Mouse (Mus musculus) MEL (cell line): ENCODE results near the gene Lpcat3. TPM values are rescaled to one million over a fixed set of nuclear protein-coding genes. Genes with fewer than 3 reads are reported as not detected.

Experiments
- DNase-seq: peaks from one replicate; pipeline ENCODE4 v3.0.0; 2011; ENCODE audit warnings: low read depth, low spot score
- H3K27ac ChIP-seq: 2 replicates; pipeline ENCODE4 v1.5.1; 2012; ENCODE audit warnings: low read depth, mild to moderate bottlenecking, control low read depth, low read length, moderate library complexity; ENCODE audit not compliant: control insufficient read depth
- H3K27me3 ChIP-seq, 2 experiments: fragments of 150-350 bp in 1 of 2; sonication (generic) in 1 of 2; 2 replicates each; pipeline ENCODE4 v1.6.1; 2012; ENCODE audit warnings: low read length in 2 of 2, mild to moderate bottlenecking in 2 of 2, improper control_type of control experiment in 1 of 2, moderate library complexity in 1 of 2; ENCODE audit not compliant: insufficient read depth in 2 of 2, control insufficient read depth in 1 of 2
- H3K36me3 ChIP-seq, 2 experiments: 2 replicates each; pipeline ENCODE4 v1.6.1; 2012 to 2014; ENCODE audit warnings: low read length in 2 of 2, improper control_type of control experiment in 1 of 2, inconsistent platforms in 1 of 2, mild to moderate bottlenecking in 1 of 2; ENCODE audit not compliant: insufficient read depth in 2 of 2, control insufficient read depth in 1 of 2
- H3K4me1 ChIP-seq, 2 experiments: fragments of 150-350 bp in 1 of 2; sonication (generic) in 1 of 2; 2 replicates each; pipeline ENCODE4 v1.6.1; 2012; ENCODE audit warnings: low read length in 2 of 2, improper control_type of control experiment in 1 of 2, mild to moderate bottlenecking in 1 of 2; ENCODE audit not compliant: insufficient read depth in 2 of 2, control insufficient read depth in 1 of 2
- H3K4me3 ChIP-seq, 2 experiments: fragments of 150-350 bp in 1 of 2; sonication (generic) in 1 of 2; 2 replicates each; pipeline ENCODE4 v1.5.1; 2012; ENCODE audit warnings: low read depth in 2 of 2, low read length in 2 of 2, mild to moderate bottlenecking in 2 of 2, moderate library complexity in 2 of 2, control low read depth in 1 of 2, improper control_type of control experiment in 1 of 2; ENCODE audit not compliant: control insufficient read depth in 1 of 2, insufficient read depth in 1 of 2
- H3K79me2 ChIP-seq: 2 replicates; pipeline ENCODE4 v1.6.1; 2012; ENCODE audit warnings: mild to moderate bottlenecking, low read length, moderate library complexity; ENCODE audit not compliant: control insufficient read depth, poor library complexity, insufficient read depth
- H3K9ac ChIP-seq: 2 replicates; pipeline ENCODE4 v1.6.1; 2012; ENCODE audit warnings: low read depth, mild to moderate bottlenecking, control low read depth, low read length, moderate library complexity; ENCODE audit not compliant: control insufficient read depth, poor library complexity, severe bottlenecking
- H3K9me3 ChIP-seq: fragments of 150-350 bp; sonication (generic); replicated peaks from 2 replicates; pipeline ENCODE4 v1.6.1; 2012; ENCODE audit warnings: mild to moderate bottlenecking, low read length, improper control_type of control experiment, moderate library complexity; ENCODE audit not compliant: insufficient read depth
- CHD1 ChIP-seq: IDR thresholded peaks from 2 replicates; pipeline ENCODE4 v1.6.1; 2012; ENCODE audit warnings: low read depth, mild to moderate bottlenecking, inconsistent platforms, low read length, improper control_type of control experiment
- CTCF ChIP-seq, 3 experiments: IDR thresholded peaks in 2 of 3; conservative IDR thresholded peaks in 1 of 3; 2 replicates each; pipeline ENCODE4 v1.5.1; 2011 to 2012; ENCODE audit warnings: low read length in 3 of 3, low read depth in 2 of 3, mild to moderate bottlenecking in 2 of 3, improper control_type of control experiment in 1 of 3, inconsistent platforms in 1 of 3, mixed read lengths in 1 of 3, moderate library complexity in 1 of 3; ENCODE audit not compliant: control insufficient read depth in 1 of 3, insufficient read depth in 1 of 3, poor library complexity in 1 of 3, severe bottlenecking in 1 of 3
- E2F4 ChIP-seq: IDR thresholded peaks from 2 replicates; pipeline ENCODE4 v1.6.1; 2011; ENCODE audit warnings: low read depth, low read length, improper control_type of control experiment, borderline replicate concordance
- ETS1 ChIP-seq: IDR thresholded peaks from 2 replicates; pipeline ENCODE4 v1.6.1; 2012; ENCODE audit warnings: low read depth, mild to moderate bottlenecking, inconsistent platforms, low read length, improper control_type of control experiment, moderate library complexity
- GATA1 ChIP-seq: IDR thresholded peaks from 2 replicates; pipeline ENCODE4 v1.6.1; 2011; ENCODE audit warnings: low read depth, low read length, improper control_type of control experiment
- KAT2A ChIP-seq: conservative IDR thresholded peaks from 2 replicates; pipeline ENCODE4 v1.6.1; 2012; ENCODE audit warnings: low read depth, low read length, improper control_type of control experiment, inconsistent platforms
- MAX ChIP-seq: IDR thresholded peaks from 2 replicates; pipeline ENCODE4 v1.6.1; 2011; ENCODE audit warnings: low read length, improper control_type of control experiment
- MAZ ChIP-seq: IDR thresholded peaks from 2 replicates; pipeline ENCODE4 v1.6.1; 2012; ENCODE audit warnings: low read depth, mild to moderate bottlenecking, inconsistent platforms, low read length, improper control_type of control experiment
- MEF2A ChIP-seq: IDR thresholded peaks from 2 replicates; pipeline ENCODE4 v1.6.1; 2014; ENCODE audit warnings: low read depth, mild to moderate bottlenecking, inconsistent platforms, low read length, improper control_type of control experiment; ENCODE audit not compliant: poor library complexity, insufficient replicate concordance, severe bottlenecking; ENCODE audit errors: extremely low read depth
- MYB ChIP-seq: IDR thresholded peaks from 2 replicates; pipeline ENCODE4 v1.6.1; 2011; ENCODE audit warnings: mild to moderate bottlenecking, low read depth, low read length, improper control_type of control experiment
- NELFE ChIP-seq: IDR thresholded peaks from 2 replicates; pipeline ENCODE4 v1.6.1; 2011; ENCODE audit warnings: low read depth, low read length, improper control_type of control experiment
- POLR2AphosphoS2 ChIP-seq: IDR thresholded peaks from 2 replicates; pipeline ENCODE4 v1.6.1; 2011; ENCODE audit warnings: low read length, improper control_type of control experiment
- TAL1 ChIP-seq: IDR thresholded peaks from 2 replicates; pipeline ENCODE4 v1.6.1; 2012; ENCODE audit warnings: mild to moderate bottlenecking, inconsistent platforms, low read length, moderate library complexity, mixed read lengths
- UBTF ChIP-seq: IDR thresholded peaks from 2 replicates; pipeline ENCODE4 v1.6.1; 2012; ENCODE audit warnings: low read depth, mild to moderate bottlenecking, inconsistent platforms, low read length, improper control_type of control experiment, moderate library complexity, borderline replicate concordance; ENCODE audit not compliant: insufficient read depth
- USF2 ChIP-seq, 2 experiments: IDR thresholded peaks; 2 replicates each; pipeline ENCODE4 v1.6.1; 2011 to 2012; ENCODE audit warnings: improper control_type of control experiment in 2 of 2, low read length in 2 of 2, borderline replicate concordance in 1 of 2, inconsistent platforms in 1 of 2, low read depth in 1 of 2, mild to moderate bottlenecking in 1 of 2; ENCODE audit not compliant: insufficient read depth in 1 of 2
- polyA plus RNA-seq, 2 experiments: library from polyadenylated mRNA; stranded (reverse) in 1 of 2; unstranded in 1 of 2; fragments of >175 nt in 1 of 2; fragments of >200 nt in 1 of 2; gene quantifications; 2 replicates each; pipeline versions ENCODE4 v1.2.1 to v1.2.4; 2012; ENCODE audit warnings: low replicate concordance in 2 of 2, low read depth in 1 of 2; ENCODE audit not compliant: insufficient read length in 2 of 2, insufficient read depth in 1 of 2, missing spikeins in 1 of 2
- total RNA-seq: library from RNA; depleted of rRNA; stranded (reverse); fragments of 300-350 nt; gene quantifications from 2 replicates; pipeline ENCODE4 v1.2.3, GENCODE M21; 2012

The Lpcat3 gene
- total and polyA plus RNA-seq, 3 experiments, result 135 to 337 TPM; not detected in 1

DNA sequence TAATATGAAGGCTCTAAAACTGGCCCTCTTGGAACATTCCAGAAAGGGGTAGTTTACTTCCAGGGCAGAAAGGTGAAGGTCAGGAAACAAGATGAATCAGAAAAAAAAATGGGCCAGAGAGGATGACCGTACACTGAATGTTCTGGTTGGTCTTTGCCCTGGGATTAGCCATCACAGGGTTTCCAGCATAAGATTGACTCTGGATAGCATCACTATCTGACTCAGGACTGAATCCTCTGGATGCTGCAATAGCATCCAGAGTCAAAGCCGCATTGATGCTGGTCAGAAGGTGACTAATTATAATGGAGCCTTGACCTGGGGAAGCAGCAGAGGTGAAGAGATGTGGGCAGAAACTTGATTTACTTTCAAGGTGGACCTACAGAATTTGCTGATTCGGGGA is 26.2 kb downstream of the Lpcat3 start:
- Histone ChIP-seq H3K36me3 (peaks cover 18 to 42% of the 10 kb centered on the region in 2 experiments), H3K4me1 (peaks cover 36 to 41% of the 10 kb centered on the region in 2 experiments)
- TF ChIP-seq ETS1 (no peak), POLR2AphosphoS2 (no peak), NELFE (no peak), MYB (no peak), USF2 (IDR thresholded peaks at IDR 0.05; ENCODE audit: borderline replicate concordance in 1 of 2, insufficient read depth in 1 of 2, low read depth in 1 of 2, low read length in 2 of 2) (no peak), CHD1 (no peak), UBTF (no peak), TAL1 (no peak), E2F4 (no peak), KAT2A (no peak), MAZ (no peak), GATA1 (no peak)

DNA sequence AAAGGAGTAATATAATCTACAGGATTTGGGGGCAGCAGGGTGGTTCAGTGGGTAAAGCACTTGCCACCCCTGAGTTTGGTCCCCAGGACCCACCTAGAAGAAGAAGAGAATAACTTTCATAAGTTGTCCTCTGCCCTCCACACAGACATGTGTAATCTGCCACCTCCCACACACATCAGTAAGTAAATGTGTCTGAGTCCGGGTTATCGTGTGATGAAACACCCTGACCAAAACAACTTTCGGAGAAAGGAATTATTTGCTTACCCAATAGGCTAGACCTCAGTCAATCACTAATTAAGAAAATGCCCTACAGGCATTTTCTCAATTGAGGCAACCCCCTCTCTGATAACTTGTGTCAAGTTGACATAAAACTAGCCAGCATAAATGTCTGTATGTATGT is 27.7 kb downstream of the Lpcat3 start:
- DNase-seq, result no peak
- H3K27me3 ChIP-seq, result no peaks in the 10 kb centered on the region
- peaks cover 20 to 28% of the 10 kb centered on the region in 2 experiments for H3K36me3 ChIP-seq
- TF ChIP-seq CTCF (IDR thresholded peaks at IDR 0.05 in 2 of 3, conservative IDR thresholded peaks at IDR 0.05 in 1 of 3; ENCODE audit: control insufficient read depth in 1 of 3, insufficient read depth in 1 of 3, low read depth in 2 of 3, low read length in 3 of 3, poor library complexity in 1 of 3, severe bottlenecking in 1 of 3) (no peak), E2F4 (no peak), MEF2A (no peak), MAX (no peak)
- no peak overlapping the region for H3K9ac ChIP-seq
- H3K4me1 ChIP-seq, result peaks cover 26 to 28% of the 10 kb centered on the region in 2 experiments
- no peak overlapping the region for H3K4me3 ChIP-seq
- no peak overlapping the region for H3K27ac ChIP-seq
- no peaks in the 10 kb centered on the region for H3K9me3 ChIP-seq
- H3K79me2 ChIP-seq, result peaks cover 32% of the 10 kb centered on the region

More for the DNA sequence above, 26.2 kb downstream of the Lpcat3 start:
- Histone ChIP-seq H3K9me3 (no peaks in the 10 kb centered on the region), H3K79me2 (peaks cover 32% of the 10 kb centered on the region), H3K4me3 (no peak overlapping the region), H3K9ac (no peak overlapping the region), H3K27me3 (no peaks in the 10 kb centered on the region), H3K27ac (no peak overlapping the region)
- DNase-seq, result no peak
